Mouse (Mus musculus) heart, postnatal 14 days (tissue): ENCODE data around the gene Kng2. TPM values are rescaled to one million over a fixed set of nuclear protein-coding genes. Genes with fewer than 3 reads are reported as not detected.
"Not testable (repeated sequence)": the region's sequence is repeated elsewhere in the genome, so short reads cannot be mapped to it uniquely, and the experiment has no call there.

Experiments used
- DNase-seq, 2 experiments: peaks; one replicate each; pipeline ENCODE4 v3.0.0; 2021 to 2022
- intact Hi-C: fragments of 180-260 bp; cut with DNase I; formaldehyde crosslinking; loops from one replicate; pipeline ENCODE4 v1.15.1; 2025
- long read RNA-seq, 2 experiments: library from polyadenylated mRNA; stranded (forward); transcript quantifications; one replicate each; pipeline ENCODE4 v2.0.0; 2021
- total RNA-seq, 2 experiments: library from RNA; stranded (reverse); gene quantifications; 2 replicates each; pipeline ENCODE4 v1.2.3; 2021

Kng2 gene
- total RNA-seq: under 1 TPM in 1 of 2 experiments, not detected in 1; 0.76 TPM
- long read RNA-seq, experiment 1: 0 reads
- long read RNA-seq, experiment 2, partial matches to known transcripts: 1 of 1 reads
- long read RNA-seq, experiment 2, other reads (novel, unspliced or antisense): 0 of 1 reads

DNA sequence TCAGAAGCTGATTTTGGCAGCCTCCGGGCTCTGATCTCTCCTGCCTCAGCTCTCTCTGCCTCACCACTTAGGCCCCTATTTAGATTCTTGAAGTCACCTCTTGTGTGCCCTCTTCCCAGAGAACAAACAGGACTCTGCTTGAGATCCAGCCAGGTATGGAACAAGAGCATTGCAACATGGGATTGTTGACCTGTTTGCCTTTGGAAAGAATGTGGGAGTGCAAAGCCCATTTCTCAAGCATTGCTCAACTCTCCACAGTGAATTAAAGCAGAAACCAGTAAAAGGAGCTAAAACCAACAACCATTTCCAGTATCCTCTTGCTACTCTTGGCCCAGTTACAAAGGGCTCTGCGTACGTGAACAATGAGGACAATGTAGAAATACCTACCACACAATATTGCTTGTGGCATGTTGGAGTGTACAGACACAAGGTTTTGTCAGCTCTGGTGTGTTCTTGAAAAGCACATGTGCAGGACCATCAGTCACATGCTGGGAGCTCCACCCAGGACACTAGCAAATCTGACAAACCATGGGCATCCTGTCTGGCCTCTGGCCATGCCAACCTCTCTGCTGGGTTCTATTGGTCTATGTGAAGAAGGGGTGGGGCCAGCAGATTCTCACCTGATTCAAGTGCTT is at the start of gene Kng2:
Gene Kng2 (minus strand): TSS at position 517 of the 635 bp plus-strand sequence.
- DNase-seq, intact Hi-C loops: not testable (repeated sequence)

DNA sequence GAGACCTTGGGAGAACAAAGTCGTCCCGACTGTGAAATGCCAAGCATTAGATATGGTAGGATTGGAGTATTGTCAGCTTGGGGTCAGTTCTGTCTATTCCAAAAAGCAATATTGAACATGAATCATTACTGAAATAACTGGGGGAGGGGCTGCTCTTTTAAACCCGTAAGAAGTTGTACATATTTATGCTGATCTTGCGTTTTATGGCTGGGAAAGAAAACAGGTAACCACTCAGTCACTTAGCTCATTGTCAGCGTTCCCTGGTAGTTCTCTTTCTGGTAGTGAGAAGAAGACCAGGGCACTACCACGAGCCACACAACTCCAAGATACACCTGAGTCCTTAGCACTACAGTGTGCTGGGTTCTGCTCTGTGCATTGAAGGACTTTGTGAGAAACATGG is 48.2 kb upstream of the Kng2 start:
- intact Hi-C loops, DNase-seq: not testable (repeated sequence)

GRCm38 (mm10) chr16:23060781-23061325 is 31.6 kb upstream of the Kng2 start:
- intact Hi-C loops, DNase-seq: not testable (repeated sequence)

GRCm38 (mm10) chr16:23059630-23060029 is 30.3 kb upstream of the Kng2 start:
- intact Hi-C loops, DNase-seq: not testable (repeated sequence)

GRCm38 (mm10) chr16:23057668-23058447 is 28.6 kb upstream of the Kng2 start, which contains the start of gene Kng1:
Gene Kng1 (plus strand): TSS chr16:23057865.
- intact Hi-C loops, DNase-seq: not testable (repeated sequence)

DNA sequence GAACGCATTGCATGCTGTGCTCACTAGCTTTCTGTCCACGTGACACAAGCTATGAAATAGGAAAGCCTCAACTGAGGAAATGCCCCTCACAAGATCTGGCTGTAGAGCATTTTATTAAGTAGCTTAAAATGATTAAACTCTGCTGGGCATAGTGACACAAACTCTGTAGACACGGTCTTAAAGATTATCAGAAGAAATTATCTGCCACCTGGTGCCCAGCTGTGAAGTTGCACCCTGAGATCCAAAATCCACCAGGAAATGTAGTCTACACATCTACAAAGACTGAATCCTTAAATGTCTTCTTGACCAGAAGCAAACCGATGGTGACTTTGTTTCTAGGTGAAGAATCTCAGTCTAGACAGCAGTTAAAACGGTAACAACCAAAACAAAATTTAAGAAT is 17.0 kb upstream of the Kng2 start:
- DNase-seq: peak in 1 of 2 experiments; percentile 8
- intact Hi-C loops: loop anchor here (2.0 kb wide), 1 partner anchor 170 kb away; no protein-coding TSS in a partner anchor

DNA sequence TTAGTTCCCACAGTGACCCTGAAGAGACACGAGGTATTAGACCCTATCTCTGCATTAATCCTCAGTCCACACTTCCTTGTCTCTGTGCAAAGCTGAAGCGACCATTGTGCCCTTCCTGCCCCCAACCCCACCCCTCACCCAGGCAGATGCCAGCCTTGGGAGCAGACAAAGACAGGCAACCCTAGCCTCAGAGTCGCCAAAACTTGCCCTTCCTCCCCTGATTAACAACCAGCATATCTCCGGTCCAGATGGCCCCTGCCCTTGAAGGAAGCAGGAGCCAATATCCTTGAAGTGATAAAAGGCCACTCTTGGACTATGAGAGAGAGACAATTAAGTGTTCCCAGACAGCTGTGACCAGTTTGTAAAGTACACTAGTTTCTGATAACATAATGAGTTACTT is 11.6 kb upstream of the Kng2 start:
- DNase-seq: no peak
- intact Hi-C loops: no loop called here

DNA sequence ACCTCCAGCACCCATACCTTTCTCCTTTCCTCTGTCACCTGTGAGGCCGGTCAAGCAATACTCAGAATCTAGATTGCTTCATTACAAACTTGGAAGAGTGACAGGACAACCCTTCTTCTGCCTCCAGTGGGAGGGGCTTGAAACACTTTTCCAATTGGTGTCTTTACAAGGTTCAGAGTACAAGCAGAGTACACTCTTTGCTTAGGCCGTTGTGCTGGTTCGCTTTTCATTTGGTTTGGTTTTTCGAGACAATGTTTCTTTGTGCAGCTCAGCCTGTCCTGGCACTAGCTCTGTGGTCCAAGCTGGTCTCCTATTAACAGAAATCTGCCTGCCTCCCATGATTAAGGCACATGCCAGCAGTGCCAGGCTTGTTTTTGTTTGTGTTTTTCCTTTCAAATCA is 10.0 kb upstream of the Kng2 start:
- intact Hi-C loops: no loop called here

DNA sequence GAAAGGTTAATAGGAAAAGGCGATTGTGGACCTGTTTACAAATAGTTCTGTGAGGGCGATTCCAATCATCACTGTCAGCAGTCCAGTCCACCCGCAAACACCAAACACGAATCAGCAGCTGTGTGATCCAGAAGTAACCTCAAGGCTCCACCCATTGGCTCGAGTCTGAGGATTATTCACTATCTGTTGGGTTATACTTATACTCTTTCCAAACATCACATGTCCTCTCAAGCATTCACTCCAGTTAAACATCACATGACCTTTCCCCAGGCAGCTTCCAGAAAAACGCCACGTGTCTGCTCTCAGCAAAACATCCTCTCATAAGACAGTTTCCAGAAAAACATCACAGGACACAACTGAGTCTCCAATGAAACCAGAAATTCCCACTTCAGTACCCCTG is 8.5 kb upstream of the Kng2 start:
- DNase-seq: no peak
- intact Hi-C loops: no loop called here

More for the DNA sequence above, 10.0 kb upstream of the Kng2 start:
- no peak for DNase-seq

DNA sequence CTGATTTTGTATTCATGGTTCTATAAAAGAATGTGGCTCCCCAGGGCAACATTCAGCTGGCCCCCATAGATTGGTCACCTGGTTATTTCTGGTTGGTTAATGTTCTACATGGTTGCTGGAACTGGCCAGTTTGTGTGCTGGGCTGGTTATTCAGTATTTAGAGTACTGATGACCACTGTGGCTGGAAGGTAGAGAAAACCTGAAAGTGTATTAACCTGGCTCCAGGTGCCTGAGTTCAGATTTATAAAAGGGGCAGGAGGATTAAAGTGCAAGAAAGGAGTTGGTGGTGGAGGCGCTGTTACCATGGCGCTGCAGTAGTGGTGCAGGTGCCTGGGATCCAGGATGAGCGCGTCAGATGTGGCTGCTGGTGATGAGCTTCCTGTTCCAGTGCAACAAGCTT is 4.4 kb upstream of the Kng2 start:
- intact Hi-C loops: no loop called here

GRCm38 (mm10) chr16:23030673-23031435 is 1.6 kb upstream of the Kng2 start:
- intact Hi-C loops: no loop called here
- DNase-seq: no peak

More for the DNA sequence above, 4.4 kb upstream of the Kng2 start:
- no peak for DNase-seq

DNA sequence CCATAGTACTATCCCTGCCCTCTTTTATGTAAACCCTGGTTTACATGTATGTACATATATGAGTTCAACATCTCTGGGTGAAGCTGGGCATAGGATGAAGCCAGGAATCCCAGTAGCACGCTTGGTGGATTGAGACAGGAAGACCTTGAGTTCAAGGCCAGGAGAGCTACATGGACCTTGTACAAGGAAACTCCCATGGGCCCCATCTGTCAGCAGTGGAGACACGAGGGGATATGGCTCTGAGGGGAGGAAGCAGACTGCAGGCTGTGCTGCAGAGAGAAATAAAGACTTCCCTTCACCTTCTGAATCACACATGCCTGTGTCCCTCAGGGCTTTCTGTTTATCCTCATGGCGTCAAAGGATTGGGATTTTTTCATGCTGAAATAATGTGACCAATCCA is 1.9 kb downstream of the Kng2 start:
- DNase-seq, intact Hi-C loops: not testable (repeated sequence)

DNA sequence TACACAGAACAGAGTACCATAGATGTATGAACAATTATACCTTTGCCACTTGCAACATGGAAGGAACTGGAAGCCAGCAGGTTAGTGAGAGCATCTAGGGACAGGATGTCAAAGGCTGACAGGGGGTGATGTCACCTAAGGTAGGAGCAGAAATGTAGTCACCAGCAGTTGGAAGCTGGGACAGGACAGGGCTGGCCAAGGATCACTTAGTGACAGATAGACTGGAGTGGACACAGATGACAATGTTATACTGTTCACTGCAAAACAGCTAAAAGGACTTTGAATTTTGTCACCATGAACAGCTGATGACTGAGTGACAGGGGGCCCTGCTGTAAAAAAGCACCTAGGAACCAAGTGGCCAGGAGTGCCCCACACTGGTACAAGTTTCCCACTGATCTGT is 2.7 kb downstream of the Kng2 start:
- DNase-seq: no peak
- intact Hi-C loops: no loop called here

DNA sequence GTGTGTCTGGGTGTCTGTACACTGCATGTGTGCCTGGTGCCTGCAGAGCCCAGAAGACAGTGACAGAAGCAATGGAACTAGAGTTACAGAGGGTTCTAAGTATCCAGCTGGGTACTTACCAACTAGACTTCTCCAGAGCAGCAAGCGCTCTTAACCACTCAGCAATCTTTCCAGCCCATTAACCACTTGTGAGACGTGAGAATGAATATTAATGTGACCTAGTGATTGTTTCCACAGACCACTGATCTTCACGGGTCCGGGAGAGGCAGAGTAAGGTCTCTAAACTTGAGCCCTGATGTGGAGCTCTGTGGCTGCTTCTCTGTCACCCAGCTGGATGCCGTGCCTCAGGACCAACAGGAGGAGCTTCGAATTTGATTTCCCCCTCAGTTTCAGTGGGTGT is 4.2 kb downstream of the Kng2 start:
- no peak for DNase-seq
- intact Hi-C loops: no loop called here

GRCm38 (mm10) chr16:23020571-23020970 is 8.7 kb downstream of the Kng2 start:
- intact Hi-C loops, DNase-seq: not testable (repeated sequence)

GRCm38 (mm10) chr16:23014645-23015044 is 14.6 kb downstream of the Kng2 start:
- DNase-seq, intact Hi-C loops: not testable (repeated sequence)

DNA sequence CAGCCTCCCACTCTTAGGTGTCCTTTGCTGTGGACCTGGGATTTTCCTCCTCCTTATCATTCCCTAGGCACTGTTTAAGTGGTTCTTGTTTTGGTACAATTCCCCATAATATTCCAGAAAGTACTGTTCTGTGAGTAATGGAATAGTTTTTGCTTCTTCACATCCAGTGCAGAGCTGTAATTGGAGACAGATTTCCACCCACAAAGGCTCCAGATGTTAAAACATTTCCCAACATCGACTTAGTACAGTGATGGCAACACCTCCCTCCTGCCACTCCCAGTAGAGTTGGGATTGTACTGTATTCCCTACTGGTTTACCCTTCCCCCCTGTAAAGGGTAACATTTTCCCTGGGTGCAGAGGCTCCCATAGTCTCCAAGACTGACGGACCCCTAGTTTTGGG is 15.5 kb downstream of the Kng2 start:
- DNase-seq: not testable (repeated sequence)

DNA sequence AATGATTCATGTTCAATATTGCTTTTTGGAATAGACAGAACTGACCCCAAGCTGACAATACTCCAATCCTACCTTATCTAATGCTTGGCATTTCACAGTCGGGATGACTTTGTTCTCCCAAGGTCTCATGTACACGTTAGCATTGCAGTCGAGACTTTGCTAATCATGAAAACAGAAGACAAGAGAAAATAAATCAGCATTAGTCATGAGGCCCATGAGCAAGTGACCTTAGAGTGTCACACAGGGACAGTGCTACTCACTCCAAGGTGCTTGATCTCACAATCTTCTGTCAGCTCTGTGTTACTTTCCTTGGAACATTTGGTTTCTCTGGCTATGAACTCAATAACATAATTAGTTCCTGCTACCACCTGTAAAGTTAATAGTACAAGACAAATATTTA is 32.3 kb downstream of the Kng2 start:
- intact Hi-C loops, DNase-seq: not testable (repeated sequence)

More for the DNA sequence above, 15.5 kb downstream of the Kng2 start:
- intact Hi-C loops: not testable (repeated sequence)

GRCm38 (mm10) chr16:22967383-22968030 is 61.8 kb downstream of the Kng2 start:
- intact Hi-C loops: no loop called here
- no peak for DNase-seq

- DNase-seq: no peak
- intact Hi-C loops: no loop called here
These were observed 66.0 kb downstream of the Kng2 start for GRCm38 (mm10) chr16:22963293-22963692.
